Mouse (Mus musculus): Measurements from ENCODE around the gene Cul9.

DNA sequence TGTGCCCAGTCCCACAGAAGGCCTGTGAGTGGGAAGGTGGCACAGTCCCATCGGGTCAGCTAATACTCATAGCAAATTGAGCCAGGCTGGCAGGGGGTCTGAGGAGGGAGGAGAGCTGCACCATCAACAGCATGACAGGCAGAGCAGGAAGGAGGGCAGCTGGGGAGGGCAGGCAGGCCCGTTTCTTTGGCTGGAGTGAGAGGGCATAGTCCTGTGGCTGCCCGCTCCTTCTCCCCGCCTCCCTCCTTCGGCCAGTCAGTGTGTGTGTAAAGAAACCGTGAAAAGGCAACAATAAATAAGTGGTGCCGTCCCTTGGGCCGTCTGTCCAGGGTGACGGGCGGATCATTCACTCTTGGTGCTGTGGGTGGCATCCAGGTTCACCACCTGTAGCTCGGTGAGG, 2.6 kb upstream of the Cul9 start:
- TF ChIP-seq CTCF (IDR thresholded peaks at IDR 0.05; ENCODE audit: low read depth, low read length) (no peak), GATA1 (IDR thresholded peaks at IDR 0.05; ENCODE audit: borderline replicate concordance, low read length) (no peak), TAL1 (conservative IDR thresholded peaks at IDR 0.05; ENCODE audit: low read depth, low read length) (no peak), GATA2 (IDR thresholded peaks at IDR 0.05; ENCODE audit: borderline replicate concordance, low read depth, low read length) (no peak)
